Mouse (Mus musculus): ENCODE data around the gene Metrnl. TPM values are rescaled to one million over a fixed set of nuclear protein-coding genes. Genes with fewer than 3 reads are reported as not detected.

Metrnl gene
- polyA plus RNA-seq, 1 experiment from 2014 or later: 12.5 TPM

GRCm38 (mm10) chr11:121667541-121667940, 33.8 kb upstream of the Metrnl start:
- H3K4me1 ChIP-seq: peaks cover 6% of the 10 kb centered on the region
- WGBS: 86% methylated on average over 4 of the region's 4 CpGs
- ATAC-seq (ENCODE audit: extremely low read depth, insufficient number of reproducible peaks, low FRiP score, low TSS enrichment): no peak
- no peak overlapping the region for H3K4me3 ChIP-seq
- peaks cover 53% of the 10 kb centered on the region for H3K36me3 ChIP-seq
- H3K27me3 ChIP-seq (replicated peaks): no peaks in the 10 kb centered on the region
- H3K9ac ChIP-seq: no peak overlapping the region
- H3K9me3 ChIP-seq: no peaks in the 10 kb centered on the region
- H3K4me2 ChIP-seq: no peak overlapping the region
- no peak overlapping the region for H3K27ac ChIP-seq (replicated peaks)

GRCm38 (mm10) chr11:121668776-121669175, 32.6 kb upstream of the Metrnl start:
- 80% methylated on average over 5 of the region's 5 CpGs for WGBS
- Histone ChIP-seq H3K9ac (no peak overlapping the region), H3K4me2 (no peak overlapping the region), H3K27ac (replicated peaks) (no peak overlapping the region), H3K4me1 (peaks cover 11% of the 10 kb centered on the region), H3K9me3 (no peaks in the 10 kb centered on the region), H3K27me3 (replicated peaks) (no peaks in the 10 kb centered on the region), H3K36me3 (peaks cover 46% of the 10 kb centered on the region), H3K4me3 (no peak overlapping the region)
- ATAC-seq (ENCODE audit: extremely low read depth, insufficient number of reproducible peaks, low FRiP score, low TSS enrichment): no peak

- no peak overlapping the region for H3K9ac ChIP-seq
- no peaks in the 10 kb centered on the region for H3K9me3 ChIP-seq
- H3K4me1 ChIP-seq: peaks cover 11% of the 10 kb centered on the region
- no peak overlapping the region for H3K27ac ChIP-seq (replicated peaks)
- no peaks in the 10 kb centered on the region for H3K27me3 ChIP-seq (replicated peaks)
- H3K36me3 ChIP-seq: peaks cover 33% of the 10 kb centered on the region
- 90% methylated on average over 5 of the region's 5 CpGs for whole genome bisulfite sequencing
- ATAC-seq (ENCODE audit: extremely low read depth, insufficient number of reproducible peaks, low FRiP score, low TSS enrichment): no peak
- no peak overlapping the region for H3K4me2 ChIP-seq
- no peak overlapping the region for H3K4me3 ChIP-seq
Observed at GRCm38 (mm10) chr11:121670926-121671325, 30.4 kb upstream of the Metrnl start.

- Histone ChIP-seq H3K4me3 (peak overlapping the region; percentile 81), H3K36me3 (peaks cover 26% of the 10 kb centered on the region), H3K4me2 (peak overlapping the region; percentile 93), H3K9ac (peak overlapping the region; percentile 90), H3K4me1 (peaks cover 11% of the 10 kb centered on the region), H3K27me3 (replicated peaks) (no peaks in the 10 kb centered on the region), H3K27ac (replicated peaks) (peak overlapping the region; percentile 96), H3K9me3 (no peaks in the 10 kb centered on the region)
- WGBS: 1% methylated on average over 22 of the region's 22 CpGs
- ATAC-seq (ENCODE audit: extremely low read depth, insufficient number of reproducible peaks, low FRiP score, low TSS enrichment): peak; percentile 10; the same call in 1 of the 2 replicates
Observed at GRCm38 (mm10) chr11:121672312-121672989, 28.9 kb upstream of the Metrnl start.

GRCm38 (mm10) chr11:121672990-121673572, 28.3 kb upstream of the Metrnl start, which contains the start of gene B3gntl1:
Gene B3gntl1 (minus strand): TSS chr11:121673153.
- H3K4me3 ChIP-seq: peak within 1 kb of the TSS; percentile 81
- H3K27ac ChIP-seq (replicated peaks): peak within 1 kb of the TSS; percentile 96
- peak within 1 kb of the TSS; percentile 93 for H3K4me2 ChIP-seq
- H3K27me3 ChIP-seq (replicated peaks): no peaks in the 10 kb centered on the region
- H3K9me3 ChIP-seq: no peaks in the 10 kb centered on the region
- ATAC-seq (ENCODE audit: extremely low read depth, insufficient number of reproducible peaks, low FRiP score, low TSS enrichment): peak; percentile 100
- H3K9ac ChIP-seq: peak within 1 kb of the TSS; percentile 90
- WGBS: under 1% methylated on average over 46 of the region's 46 CpGs
- H3K4me1 ChIP-seq: peaks cover 11% of the 10 kb centered on the region
- H3K36me3 ChIP-seq: peaks cover 20% of the 10 kb centered on the region

- no peaks in the 10 kb centered on the region for H3K9me3 ChIP-seq
- 65% methylated on average over 7 of the region's 7 CpGs for WGBS
- H3K9ac ChIP-seq: peak overlapping the region; percentile 76
- no peak for ATAC-seq (ENCODE audit: extremely low read depth, insufficient number of reproducible peaks, low FRiP score, low TSS enrichment)
- H3K4me3 ChIP-seq: peak overlapping the region; percentile 81
- H3K36me3 ChIP-seq: peaks cover 15% of the 10 kb centered on the region
- H3K4me1 ChIP-seq: peaks cover 11% of the 10 kb centered on the region
- H3K27ac ChIP-seq (replicated peaks): peak overlapping the region; percentile 96
- peak overlapping the region; percentile 93 for H3K4me2 ChIP-seq
- H3K27me3 ChIP-seq (replicated peaks): no peaks in the 10 kb centered on the region
Observed at GRCm38 (mm10) chr11:121673629-121674028, 27.7 kb upstream of the Metrnl start.

GRCm38 (mm10) chr11:121676836-121677235, 24.5 kb upstream of the Metrnl start:
- Histone ChIP-seq H3K27ac (replicated peaks) (no peak overlapping the region), H3K4me3 (no peak overlapping the region), H3K27me3 (replicated peaks) (no peaks in the 10 kb centered on the region), H3K9me3 (no peaks in the 10 kb centered on the region), H3K36me3 (no peaks in the 10 kb centered on the region), H3K4me2 (no peak overlapping the region), H3K9ac (no peak overlapping the region), H3K4me1 (peaks cover 11% of the 10 kb centered on the region)
- no peak for ATAC-seq (ENCODE audit: extremely low read depth, insufficient number of reproducible peaks, low FRiP score, low TSS enrichment)
- 74% methylated on average over 2 of the region's 2 CpGs for WGBS

GRCm38 (mm10) chr11:121679581-121679980, 21.8 kb upstream of the Metrnl start:
- Histone ChIP-seq H3K36me3 (no peaks in the 10 kb centered on the region), H3K9ac (no peak overlapping the region), H3K27me3 (replicated peaks) (no peaks in the 10 kb centered on the region), H3K9me3 (no peaks in the 10 kb centered on the region), H3K4me2 (no peak overlapping the region), H3K27ac (replicated peaks) (no peak overlapping the region), H3K4me3 (no peak overlapping the region), H3K4me1 (no peaks in the 10 kb centered on the region)
- no peak for ATAC-seq (ENCODE audit: extremely low read depth, insufficient number of reproducible peaks, low FRiP score, low TSS enrichment)
- WGBS: 70% methylated on average over 2 of the region's 2 CpGs

GRCm38 (mm10) chr11:121680750-121681149, 20.6 kb upstream of the Metrnl start:
- no peak overlapping the region for H3K27ac ChIP-seq (replicated peaks)
- H3K4me2 ChIP-seq: no peak overlapping the region
- H3K36me3 ChIP-seq: no peaks in the 10 kb centered on the region
- ATAC-seq (ENCODE audit: extremely low read depth, insufficient number of reproducible peaks, low FRiP score, low TSS enrichment): no peak
- H3K9me3 ChIP-seq: no peaks in the 10 kb centered on the region
- no peak overlapping the region for H3K4me3 ChIP-seq
- no peaks in the 10 kb centered on the region for H3K27me3 ChIP-seq (replicated peaks)
- H3K9ac ChIP-seq: no peak overlapping the region
- peaks cover 2% of the 10 kb centered on the region; the same call in 1 of the 2 replicates for H3K4me1 ChIP-seq
- WGBS: 74% methylated on average over 5 of the region's 5 CpGs

- Histone ChIP-seq H3K27ac (replicated peaks) (no peak overlapping the region), H3K9me3 (no peaks in the 10 kb centered on the region), H3K9ac (no peak overlapping the region), H3K36me3 (no peaks in the 10 kb centered on the region), H3K27me3 (replicated peaks) (no peaks in the 10 kb centered on the region), H3K4me2 (no peak overlapping the region), H3K4me3 (no peak overlapping the region), H3K4me1 (peaks cover 15% of the 10 kb centered on the region; the same call in 1 of the 2 replicates)
- no peak for ATAC-seq (ENCODE audit: extremely low read depth, insufficient number of reproducible peaks, low FRiP score, low TSS enrichment)
- WGBS: 41% methylated on average over 3 of the region's 3 CpGs
Observed at GRCm38 (mm10) chr11:121683243-121683642, 18.1 kb upstream of the Metrnl start.

- peaks cover 15% of the 10 kb centered on the region; the same call in 1 of the 2 replicates for H3K4me1 ChIP-seq
- no peaks in the 10 kb centered on the region for H3K36me3 ChIP-seq
- H3K9me3 ChIP-seq: no peaks in the 10 kb centered on the region
- H3K9ac ChIP-seq: no peak overlapping the region
- H3K27ac ChIP-seq (replicated peaks): no peak overlapping the region
- no peak for ATAC-seq (ENCODE audit: extremely low read depth, insufficient number of reproducible peaks, low FRiP score, low TSS enrichment)
- 53% methylated on average over 6 of the region's 6 CpGs for WGBS
- H3K27me3 ChIP-seq (replicated peaks): no peaks in the 10 kb centered on the region
- H3K4me3 ChIP-seq: no peak overlapping the region
- H3K4me2 ChIP-seq: no peak overlapping the region
Observed at GRCm38 (mm10) chr11:121685491-121686001, 15.8 kb upstream of the Metrnl start.

Data from heart, embryonic 13.5 days (tissue).